Mouse (Mus musculus): ENCODE measurements around the gene Ufsp1. TPM values are rescaled to one million over a fixed set of nuclear protein-coding genes. Genes with fewer than 3 reads are reported as not detected.

Ufsp1 gene
- total and polyA plus RNA-seq, 3 experiments = 6.9 to 16.1 TPM; not detected in 1

GRCm38 (mm10) chr5:137290677-137291076 lies 3.8 kb upstream of the Ufsp1 start (continued):
- no peak for TF ChIP-seq ELF1 (IDR thresholded peaks at IDR 0.05; ENCODE audit: low read depth, low read length)
- TF ChIP-seq USF2 (IDR thresholded peaks at IDR 0.05; ENCODE audit: borderline replicate concordance in 1 of 2, insufficient read depth in 1 of 2, low read depth in 1 of 2, low read length in 2 of 2) = no peak
- TF ChIP-seq CHD2 (IDR thresholded peaks at IDR 0.05; ENCODE audit: low read length) = no peak
- no peak for TF ChIP-seq SIN3A (IDR thresholded peaks at IDR 0.05; ENCODE audit: low read length)
- no peak for TF ChIP-seq KAT2A (conservative IDR thresholded peaks at IDR 0.05; ENCODE audit: low read depth, low read length)
- TF ChIP-seq JUND (IDR thresholded peaks at IDR 0.05; ENCODE audit: low read depth, low read length) = no peak
- TF ChIP-seq ETS1 (IDR thresholded peaks at IDR 0.05; ENCODE audit: low read depth, low read length) = no peak; the same call in 1 of the 2 replicates
- TF ChIP-seq UBTF (IDR thresholded peaks at IDR 0.05; ENCODE audit: borderline replicate concordance, insufficient read depth, low read depth, low read length) = no peak
- TF ChIP-seq POLR2AphosphoS2 (IDR thresholded peaks at IDR 0.05; ENCODE audit: low read length) = no peak
- no peak for TF ChIP-seq MXI1 (IDR thresholded peaks at IDR 0.05; ENCODE audit: low read depth, low read length)
- TF ChIP-seq MAX (IDR thresholded peaks at IDR 0.05; ENCODE audit: low read length) = no peak
- no peak for TF ChIP-seq CHD1 (IDR thresholded peaks at IDR 0.05; ENCODE audit: low read depth, low read length)

- DNase-seq (ENCODE audit: low read depth, low spot score) = no peak
- no peaks in the 10 kb centered on the region for H3K27me3 ChIP-seq (ENCODE audit: control insufficient read depth in 1 of 2, insufficient read depth in 2 of 2, low read length in 2 of 2)
- H3K79me2 ChIP-seq (ENCODE audit: control insufficient read depth, insufficient read depth, low read length, poor library complexity) = peaks cover 11% of the 10 kb centered on the region; the same call in 1 of the 2 replicates
- peaks cover 4 to 27% of the 10 kb centered on the region in 2 experiments for H3K4me1 ChIP-seq (ENCODE audit: control insufficient read depth in 1 of 2, insufficient read depth in 2 of 2, low read length in 2 of 2)
- H3K36me3 ChIP-seq (ENCODE audit: control insufficient read depth in 1 of 2, insufficient read depth in 2 of 2, low read length in 2 of 2) = peaks cover 8 to 24% of the 10 kb centered on the region in 2 experiments; a peak in 3 of 4 replicates
- no peak for TF ChIP-seq CTCF (IDR thresholded peaks at IDR 0.05 in 2 of 3, conservative IDR thresholded peaks at IDR 0.05 in 1 of 3; ENCODE audit: control insufficient read depth in 1 of 3, insufficient read depth in 1 of 3, low read depth in 2 of 3, low read length in 3 of 3, poor library complexity in 1 of 3, severe bottlenecking in 1 of 3)
- TF ChIP-seq E2F4 (IDR thresholded peaks at IDR 0.05; ENCODE audit: borderline replicate concordance, low read depth, low read length) = no peak
- no peak for TF ChIP-seq BHLHE40 (IDR thresholded peaks at IDR 0.05; ENCODE audit: borderline replicate concordance, low read depth, low read length)
- TF ChIP-seq POLR2A (IDR thresholded peaks at IDR 0.05; ENCODE audit: control insufficient read depth in 1 of 2, insufficient read depth in 1 of 2, low read depth in 1 of 2, low read length in 2 of 2, poor library complexity in 1 of 2) = no peak
- TF ChIP-seq MYC (IDR thresholded peaks at IDR 0.05; ENCODE audit: low read depth, low read length) = no peak
- no peak for TF ChIP-seq ZNF384 (IDR thresholded peaks at IDR 0.05; ENCODE audit: low read depth, low read length)
- no peak for TF ChIP-seq MAZ (IDR thresholded peaks at IDR 0.05; ENCODE audit: low read depth, low read length)
- no peak for TF ChIP-seq GATA1 (IDR thresholded peaks at IDR 0.05; ENCODE audit: low read depth, low read length)
- no peak for TF ChIP-seq MXI1 (IDR thresholded peaks at IDR 0.05; ENCODE audit: low read depth, low read length)
- no peak for TF ChIP-seq GABPA (IDR thresholded peaks at IDR 0.05; ENCODE audit: low read depth, low read length)
- TF ChIP-seq POLR2AphosphoS5 (IDR thresholded peaks at IDR 0.05; ENCODE audit: borderline replicate concordance, low read depth, low read length) = no peak
- no peak for TF ChIP-seq HCFC1 (IDR thresholded peaks at IDR 0.05; ENCODE audit: low read depth, low read length)
- no peak for TF ChIP-seq TBP (IDR thresholded peaks at IDR 0.05; ENCODE audit: low read depth, low read length)
- no peak for TF ChIP-seq CHD2 (IDR thresholded peaks at IDR 0.05; ENCODE audit: low read length)
- no peak for TF ChIP-seq ZMIZ1 (IDR thresholded peaks at IDR 0.05; ENCODE audit: low read depth, low read length)
- TF ChIP-seq TCF12 (IDR thresholded peaks at IDR 0.05; ENCODE audit: low read depth, low read length) = no peak
- no peak for TF ChIP-seq USF1 (IDR thresholded peaks at IDR 0.05; ENCODE audit: low read depth, low read length)
- no peak for TF ChIP-seq MYB (IDR thresholded peaks at IDR 0.05; ENCODE audit: low read depth, low read length)
- TF ChIP-seq ETS1 (IDR thresholded peaks at IDR 0.05; ENCODE audit: low read depth, low read length) = no peak
- H3K27ac ChIP-seq (ENCODE audit: control insufficient read depth, low read depth, low read length) = no peak overlapping the region
- H3K9me3 ChIP-seq (replicated peaks; ENCODE audit: insufficient read depth, low read length) = no peaks in the 10 kb centered on the region
- H3K4me3 ChIP-seq (ENCODE audit: control insufficient read depth in 1 of 2, insufficient read depth in 1 of 2, low read depth in 2 of 2, low read length in 2 of 2) = no peak overlapping the region
- no peak overlapping the region for H3K9ac ChIP-seq (ENCODE audit: control insufficient read depth, low read depth, low read length, poor library complexity, severe bottlenecking)
Measured at GRCm38 (mm10) chr5:137291381-137291926, 3.0 kb upstream of the Ufsp1 start.

All from MEL (cell line).